Mouse (Mus musculus) MEL (cell line): ENCODE measurements at regions not wholly inside any gene's neighbourhood (a gene's known extent, or its start where the extent isn't known, plus 50 kb on each side); places are given as distances from the start of the nearest gene placed in this dataset.

Experiments used
- DNase-seq: peaks from one replicate; pipeline ENCODE4 v3.0.0; 2011; ENCODE audit warnings: low read depth, low spot score
- H3K27ac ChIP-seq: 2 replicates; pipeline ENCODE4 v1.5.1; 2012; ENCODE audit warnings: low read depth, mild to moderate bottlenecking, control low read depth, low read length, moderate library complexity; ENCODE audit not compliant: control insufficient read depth
- H3K27me3 ChIP-seq, 2 experiments: fragments of 150-350 bp in 1 of 2; sonication (generic) in 1 of 2; 2 replicates each; pipeline ENCODE4 v1.6.1; 2012; ENCODE audit warnings: low read length in 2 of 2, mild to moderate bottlenecking in 2 of 2, improper control_type of control experiment in 1 of 2, moderate library complexity in 1 of 2; ENCODE audit not compliant: insufficient read depth in 2 of 2, control insufficient read depth in 1 of 2
- H3K36me3 ChIP-seq, 2 experiments: 2 replicates each; pipeline ENCODE4 v1.6.1; 2012 to 2014; ENCODE audit warnings: low read length in 2 of 2, improper control_type of control experiment in 1 of 2, inconsistent platforms in 1 of 2, mild to moderate bottlenecking in 1 of 2; ENCODE audit not compliant: insufficient read depth in 2 of 2, control insufficient read depth in 1 of 2
- H3K4me1 ChIP-seq, 2 experiments: fragments of 150-350 bp in 1 of 2; sonication (generic) in 1 of 2; 2 replicates each; pipeline ENCODE4 v1.6.1; 2012; ENCODE audit warnings: low read length in 2 of 2, improper control_type of control experiment in 1 of 2, mild to moderate bottlenecking in 1 of 2; ENCODE audit not compliant: insufficient read depth in 2 of 2, control insufficient read depth in 1 of 2
- H3K4me3 ChIP-seq, 2 experiments: fragments of 150-350 bp in 1 of 2; sonication (generic) in 1 of 2; 2 replicates each; pipeline ENCODE4 v1.5.1; 2012; ENCODE audit warnings: low read depth in 2 of 2, low read length in 2 of 2, mild to moderate bottlenecking in 2 of 2, moderate library complexity in 2 of 2, control low read depth in 1 of 2, improper control_type of control experiment in 1 of 2; ENCODE audit not compliant: control insufficient read depth in 1 of 2, insufficient read depth in 1 of 2
- H3K79me2 ChIP-seq: 2 replicates; pipeline ENCODE4 v1.6.1; 2012; ENCODE audit warnings: mild to moderate bottlenecking, low read length, moderate library complexity; ENCODE audit not compliant: control insufficient read depth, poor library complexity, insufficient read depth
- H3K9ac ChIP-seq: 2 replicates; pipeline ENCODE4 v1.6.1; 2012; ENCODE audit warnings: low read depth, mild to moderate bottlenecking, control low read depth, low read length, moderate library complexity; ENCODE audit not compliant: control insufficient read depth, poor library complexity, severe bottlenecking
- H3K9me3 ChIP-seq: fragments of 150-350 bp; sonication (generic); replicated peaks from 2 replicates; pipeline ENCODE4 v1.6.1; 2012; ENCODE audit warnings: mild to moderate bottlenecking, low read length, improper control_type of control experiment, moderate library complexity; ENCODE audit not compliant: insufficient read depth
- CHD1 ChIP-seq: IDR thresholded peaks from 2 replicates; pipeline ENCODE4 v1.6.1; 2012; ENCODE audit warnings: low read depth, mild to moderate bottlenecking, inconsistent platforms, low read length, improper control_type of control experiment
- CHD2 ChIP-seq: IDR thresholded peaks from 2 replicates; pipeline ENCODE4 v1.6.1; 2011; ENCODE audit warnings: low read length, improper control_type of control experiment
- EP300 ChIP-seq, 2 experiments: IDR thresholded peaks; 2 replicates each; pipeline ENCODE4 v1.6.1; 2011; ENCODE audit warnings: improper control_type of control experiment in 2 of 2, low read length in 2 of 2, low read depth in 1 of 2, mild to moderate bottlenecking in 1 of 2
- ETS1 ChIP-seq: IDR thresholded peaks from 2 replicates; pipeline ENCODE4 v1.6.1; 2012; ENCODE audit warnings: low read depth, mild to moderate bottlenecking, inconsistent platforms, low read length, improper control_type of control experiment, moderate library complexity
- GABPA ChIP-seq: IDR thresholded peaks from 2 replicates; pipeline ENCODE4 v1.6.1; 2012; ENCODE audit warnings: low read depth, mild to moderate bottlenecking, inconsistent platforms, low read length, improper control_type of control experiment, moderate library complexity
- GATA1 ChIP-seq: IDR thresholded peaks from 2 replicates; pipeline ENCODE4 v1.6.1; 2011; ENCODE audit warnings: low read depth, low read length, improper control_type of control experiment
- JUND ChIP-seq: IDR thresholded peaks from 2 replicates; pipeline ENCODE4 v1.6.1; 2011; ENCODE audit warnings: low read depth, mild to moderate bottlenecking, improper control_type of control experiment, low read length
- MAFK ChIP-seq: IDR thresholded peaks from 2 replicates; pipeline ENCODE4 v1.6.1; 2011; ENCODE audit warnings: low read depth, mild to moderate bottlenecking, low read length, improper control_type of control experiment, borderline replicate concordance
- NELFE ChIP-seq: IDR thresholded peaks from 2 replicates; pipeline ENCODE4 v1.6.1; 2011; ENCODE audit warnings: low read depth, low read length, improper control_type of control experiment
- NRF1 ChIP-seq: IDR thresholded peaks from 2 replicates; pipeline ENCODE4 v1.6.1; 2014; ENCODE audit warnings: low read depth, mild to moderate bottlenecking, inconsistent platforms, low read length, improper control_type of control experiment, moderate library complexity; ENCODE audit not compliant: poor library complexity, insufficient read depth, severe bottlenecking
- POLR2AphosphoS2 ChIP-seq: IDR thresholded peaks from 2 replicates; pipeline ENCODE4 v1.6.1; 2011; ENCODE audit warnings: low read length, improper control_type of control experiment
- RAD21 ChIP-seq: IDR thresholded peaks from 2 replicates; pipeline ENCODE4 v1.6.1; 2011; ENCODE audit warnings: mild to moderate bottlenecking, low read depth, low read length, improper control_type of control experiment
- RCOR1 ChIP-seq: IDR thresholded peaks from 2 replicates; pipeline ENCODE4 v1.6.1; 2012; ENCODE audit warnings: low read depth, mild to moderate bottlenecking, inconsistent platforms, low read length, improper control_type of control experiment
- SMC3 ChIP-seq: IDR thresholded peaks from 2 replicates; pipeline ENCODE4 v1.6.1; 2011; ENCODE audit warnings: low read depth, low read length, improper control_type of control experiment
- TAL1 ChIP-seq: IDR thresholded peaks from 2 replicates; pipeline ENCODE4 v1.6.1; 2012; ENCODE audit warnings: mild to moderate bottlenecking, inconsistent platforms, low read length, moderate library complexity, mixed read lengths
- TCF12 ChIP-seq: IDR thresholded peaks from 2 replicates; pipeline ENCODE4 v1.6.1; 2014; ENCODE audit warnings: low read depth, mild to moderate bottlenecking, inconsistent platforms, low read length, improper control_type of control experiment, moderate library complexity
- USF1 ChIP-seq: IDR thresholded peaks from 2 replicates; pipeline ENCODE4 v1.6.1; 2014; ENCODE audit warnings: low read depth, mild to moderate bottlenecking, inconsistent platforms, low read length, improper control_type of control experiment, moderate library complexity
- ZC3H11A ChIP-seq: IDR thresholded peaks from 2 replicates; pipeline ENCODE4 v1.6.1; 2012; ENCODE audit warnings: low read depth, mild to moderate bottlenecking, inconsistent platforms, low read length, improper control_type of control experiment
- ZKSCAN1 ChIP-seq: IDR thresholded peaks from 2 replicates; pipeline ENCODE4 v1.6.1; 2012; ENCODE audit warnings: low read depth, mild to moderate bottlenecking, inconsistent platforms, low read length, improper control_type of control experiment, moderate library complexity
- ZMIZ1 ChIP-seq: IDR thresholded peaks from 2 replicates; pipeline ENCODE4 v1.6.1; 2012; ENCODE audit warnings: low read depth, mild to moderate bottlenecking, inconsistent platforms, low read length, improper control_type of control experiment, moderate library complexity
- ZNF384 ChIP-seq: IDR thresholded peaks from 2 replicates; pipeline ENCODE4 v1.6.1; 2012; ENCODE audit warnings: low read depth, mild to moderate bottlenecking, inconsistent platforms, low read length, improper control_type of control experiment

GRCm38 (mm10) chr11:113032487-113033228, 250.6 kb downstream of the Sox9 start:
- no peak overlapping the region for H3K27ac ChIP-seq
- no peaks in the 10 kb centered on the region for H3K36me3 ChIP-seq
- TF ChIP-seq ZMIZ1, result no peak
- no peak for TF ChIP-seq NELFE
- TF ChIP-seq POLR2AphosphoS2, result no peak
- TF ChIP-seq GABPA, result no peak
- no peak for TF ChIP-seq ZKSCAN1
- TF ChIP-seq MAFK, result no peak
- TF ChIP-seq RAD21, result no peak
- TF ChIP-seq ETS1, result no peak
- TF ChIP-seq JUND, result no peak
- TF ChIP-seq CHD2, result no peak
- TF ChIP-seq TCF12, result no peak
- TF ChIP-seq ZNF384, result no peak
- TF ChIP-seq NRF1, result no peak
- TF ChIP-seq RCOR1, result no peak
- TF ChIP-seq TAL1, result no peak
- TF ChIP-seq EP300 (IDR thresholded peaks at IDR 0.05; ENCODE audit: low read depth in 1 of 2, low read length in 2 of 2), result no peak
- TF ChIP-seq ZC3H11A, result no peak
- TF ChIP-seq CHD1, result no peak
- no peak for TF ChIP-seq GATA1
- no peak for TF ChIP-seq SMC3
- TF ChIP-seq, all 39 proteins: peak for 0
- no peaks in the 10 kb centered on the region for H3K9me3 ChIP-seq
- no peaks in the 10 kb centered on the region for H3K79me2 ChIP-seq
- DNase-seq, result peak; percentile 6
- no peaks in the 10 kb centered on the region for H3K27me3 ChIP-seq
- no peak overlapping the region for H3K9ac ChIP-seq
- H3K4me1 ChIP-seq, result no peaks in the 10 kb centered on the region
- H3K4me3 ChIP-seq, result no peak overlapping the region

GRCm38 (mm10) chr11:113034911-113035310, 252.9 kb downstream of the Sox9 start:
- no peaks in the 10 kb centered on the region for H3K79me2 ChIP-seq
- no peak overlapping the region for H3K4me3 ChIP-seq
- no peaks in the 10 kb centered on the region for H3K27me3 ChIP-seq
- no peaks in the 10 kb centered on the region for H3K4me1 ChIP-seq
- TF ChIP-seq USF1, result no peak
- no peak for DNase-seq
- no peak overlapping the region for H3K27ac ChIP-seq
- H3K9ac ChIP-seq, result no peak overlapping the region
- no peaks in the 10 kb centered on the region for H3K36me3 ChIP-seq
- H3K9me3 ChIP-seq, result no peaks in the 10 kb centered on the region
